ENCODE assay signal across 29 mouse cellular contexts in the genomic region with DNA sequence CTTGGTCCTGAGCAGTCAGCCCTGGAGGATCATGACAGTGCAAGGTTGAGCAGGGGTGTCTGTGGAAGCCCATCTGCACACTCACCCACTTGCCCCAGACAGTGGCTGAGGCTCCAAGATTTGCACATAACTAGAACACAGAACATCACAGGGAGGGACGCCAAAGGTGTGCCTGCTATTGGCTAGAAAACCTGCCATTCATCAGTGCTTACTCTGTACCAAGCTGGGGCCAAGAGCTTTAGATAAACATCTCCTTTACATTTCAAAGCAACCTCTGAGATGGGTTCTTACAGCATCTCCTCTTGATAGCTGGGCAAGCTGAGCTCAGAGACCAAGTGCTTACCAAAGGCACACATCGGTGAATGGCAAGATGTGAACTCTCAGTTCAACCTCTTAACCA. TPM values are rescaled to one million over a fixed set of nuclear protein-coding genes. Genes with fewer than 3 reads are reported as not detected.
A peak's percentile ranks its signal among the peaks of the same experiment; 100 is the strongest.
DNase-seq lines count a peak whose midpoint lies in the region; ATAC-seq and TF ChIP-seq lines count a peak whose summit lies in the region.
"Had no signal": no experiment of that assay in that cellular context is flagged by ENCODE, and none has a peak within 500 bp of the region (broad histone marks: within the 10 kb centered on the region; RNA-seq: fewer than 3 reads in every experiment).

No protein-coding gene starts in this region.

- no peak for TF ChIP-seq CTCF in spleen, adult 2 months (IDR thresholded peaks at IDR 0.05; ENCODE audit: extremely low read depth, insufficient read depth, insufficient read length, insufficient replicate concordance)

- no peak overlapping the region for H3K9ac ChIP-seq in heart, embryonic 11.5 days (ENCODE audit: low read depth, low read length)
- H3K9ac ChIP-seq: forebrain, embryonic 13.5 days; hindbrain, embryonic 12.5 days; kidney, embryonic 15.5 days; limb, embryonic 13.5 days; liver, embryonic 12.5 days; midbrain, embryonic 15.5 days; neural tube, embryonic 13.5 days had no signal

- ATAC-seq in CD4-positive, CD25-positive, alpha-beta regulatory T cell, adult 4 months, result no peak
- peak; percentile 35 for ATAC-seq in erythroid progenitor cell, adult 5-6 weeks (replicated peaks; ENCODE audit: low FRiP score, poor library complexity, severe bottlenecking)
- no peak for ATAC-seq in heart, embryonic 11.5 days (replicated peaks; ENCODE audit: insufficient number of reproducible peaks, low FRiP score, low TSS enrichment)
- ATAC-seq: forebrain, embryonic 13.5 days; hindbrain, postnatal 0 days; liver, embryonic 12.5 days; midbrain, embryonic 15.5 days had no signal

- peak; percentile 62 for DNase-seq in CD4-positive, CD25-positive, alpha-beta regulatory T cell, adult 2 months (ENCODE audit: low read depth, low spot score)
- no peak for DNase-seq in spleen, adult 2 months (ENCODE audit: low read depth in 1 of 2, low spot score in 2 of 2)
- no peak for DNase-seq in spleen, adult 18-20 months
- DNase-seq in testis, postnatal 10 days (ENCODE audit: low spot score), result no peak
- DNase-seq in Muller cell, postnatal 12 days (ENCODE audit: inconsistent ontology term), result no peak
- DNase-seq: adrenal gland, postnatal 14 days; cerebellum, adult 18-20 months; cerebellum, postnatal 10 days; gastrocnemius, postnatal 10 days; heart, postnatal 14 days; kidney, adult 18-20 months; kidney, postnatal 25 days; lung, adult 18-20 months; lung, postnatal 10 days; thymus, adult 2 months; thymus, postnatal 36 days had no signal

- H3K9me3 ChIP-seq in heart, embryonic 11.5 days (replicated peaks; ENCODE audit: control insufficient read depth, low read length), result no peaks in the 10 kb centered on the region
- H3K9me3 ChIP-seq: forebrain, embryonic 13.5 days; hindbrain, embryonic 12.5 days; kidney, embryonic 15.5 days; limb, embryonic 13.5 days; liver, embryonic 12.5 days; midbrain, embryonic 15.5 days; neural tube, embryonic 13.5 days had no signal

- H3K4me2 ChIP-seq in heart, embryonic 11.5 days, result no peak overlapping the region
- H3K4me2 ChIP-seq: forebrain, embryonic 13.5 days; hindbrain, embryonic 12.5 days; kidney, embryonic 15.5 days; limb, embryonic 13.5 days; liver, embryonic 12.5 days; midbrain, embryonic 15.5 days; neural tube, embryonic 13.5 days had no signal

- H3K4me1 ChIP-seq in spleen, adult 2 months (ENCODE audit: control insufficient read depth, insufficient read depth, insufficient read length), result peaks cover 5% of the 10 kb centered on the region; the same call in 1 of the 2 replicates
- peaks cover 31% of the 10 kb centered on the region for H3K4me1 ChIP-seq in heart, embryonic 11.5 days (ENCODE audit: control insufficient read depth, insufficient read depth, low read length)
- H3K4me1 ChIP-seq: midbrain, embryonic 15.5 days had no signal

- no peaks in the 10 kb centered on the region for H3K36me3 ChIP-seq in spleen, adult 2 months (ENCODE audit: control insufficient read depth, insufficient read depth, low read length)
- no peaks in the 10 kb centered on the region for H3K36me3 ChIP-seq in heart, embryonic 11.5 days (ENCODE audit: control insufficient read depth, insufficient read depth, low read length)
- H3K36me3 ChIP-seq: hindbrain, embryonic 12.5 days; kidney, embryonic 15.5 days; limb, embryonic 13.5 days; liver, embryonic 12.5 days; midbrain, embryonic 15.5 days; neural tube, embryonic 13.5 days had no signal

- 0 out of 2 replicates have a peak overlapping the region, but pooled peaks have one; percentile 14 for H3K27ac ChIP-seq in spleen, adult 2 months (ENCODE audit: insufficient read depth, low read length)
- H3K27ac ChIP-seq in heart, embryonic 11.5 days (ENCODE audit: low read depth, low read length), result no peak overlapping the region
- H3K27ac ChIP-seq: forebrain, embryonic 13.5 days; hindbrain, embryonic 12.5 days; hindbrain, postnatal 0 days; kidney, embryonic 15.5 days; left cerebral cortex, adult 2 months; limb, embryonic 13.5 days; liver, embryonic 12.5 days; macrophage; midbrain, embryonic 15.5 days; neural tube, embryonic 13.5 days had no signal

- no peak overlapping the region for H3K4me3 ChIP-seq in spleen, adult 2 months (ENCODE audit: extremely low read depth, insufficient read depth, insufficient read length)
- no peak overlapping the region for H3K4me3 ChIP-seq in heart, embryonic 11.5 days (ENCODE audit: low read depth, low read length)
- H3K4me3 ChIP-seq: forebrain, embryonic 13.5 days; hindbrain, embryonic 12.5 days; kidney, embryonic 15.5 days; left cerebral cortex, adult 2 months; limb, embryonic 13.5 days; liver, embryonic 12.5 days; midbrain, embryonic 15.5 days; neural tube, embryonic 13.5 days had no signal

- H3K27me3 ChIP-seq in spleen, adult 2 months (ENCODE audit: control insufficient read depth, insufficient read depth, low read length), result no peaks in the 10 kb centered on the region
- H3K27me3 ChIP-seq in heart, embryonic 11.5 days (ENCODE audit: control insufficient read depth, insufficient read depth, low read length), result no peaks in the 10 kb centered on the region
- H3K27me3 ChIP-seq: forebrain, embryonic 13.5 days; hindbrain, embryonic 12.5 days; kidney, embryonic 15.5 days; limb, embryonic 13.5 days; midbrain, embryonic 15.5 days; neural tube, embryonic 13.5 days had no signal

- no peak for TF ChIP-seq POLR2A in spleen, adult 2 months (IDR thresholded peaks at IDR 0.05; ENCODE audit: low read depth, low read length)

- 84% methylated on average over 2 of the region's 2 CpGs for WGBS in spleen, adult 2 months
- 73% methylated on average over 2 of the region's 2 CpGs for WGBS in heart, embryonic 11.5 days (ENCODE audit: insufficient replicate concordance)

RNA-seq across cellular contexts. Expression of a gene that starts 10.3 kb away (rescaled TPM):
- polyA plus RNA-seq in CD4-positive, CD25-positive, alpha-beta regulatory T cell, adult 4 months (2017; shearing (Covaris generic)), result 1 to 10 TPM; 6.3 to 7.9 TPM
- polyA plus RNA-seq in spleen, adult 2 months (2012; rRNA removed), result 3.8 and 5.5 TPM in 2 replicates
- 6.1 and 7.1 TPM in 2 replicates for total RNA-seq in erythroid progenitor cell, adult 5-6 weeks (2015; ENCODE audit: low replicate concordance)
- total RNA-seq in erythroid progenitor cell, adult 5-6 weeks (2017; ENCODE audit: low replicate concordance), result 0.98 and 7.4 TPM in 2 replicates
- polyA plus RNA-seq in heart, embryonic 11.5 days (2014; fragmentation: Nextera tagmentation; extraction: Ambion mirVana), result 4.1 and 5.1 TPM in 2 replicates
- polyA plus RNA-seq: macrophage had no signal
